Mouse (Mus musculus) R1 (cell line): ENCODE results near the gene Polr2l.
A peak's percentile ranks its signal among the peaks of the same experiment; 100 is the strongest.

Experiments used
- DNase-seq: peaks from one replicate; pipeline ENCODE4 v3.0.0-alpha.2; 2018; ENCODE audit warnings: low read depth, low spot score

Gene Polr2l

DNA sequence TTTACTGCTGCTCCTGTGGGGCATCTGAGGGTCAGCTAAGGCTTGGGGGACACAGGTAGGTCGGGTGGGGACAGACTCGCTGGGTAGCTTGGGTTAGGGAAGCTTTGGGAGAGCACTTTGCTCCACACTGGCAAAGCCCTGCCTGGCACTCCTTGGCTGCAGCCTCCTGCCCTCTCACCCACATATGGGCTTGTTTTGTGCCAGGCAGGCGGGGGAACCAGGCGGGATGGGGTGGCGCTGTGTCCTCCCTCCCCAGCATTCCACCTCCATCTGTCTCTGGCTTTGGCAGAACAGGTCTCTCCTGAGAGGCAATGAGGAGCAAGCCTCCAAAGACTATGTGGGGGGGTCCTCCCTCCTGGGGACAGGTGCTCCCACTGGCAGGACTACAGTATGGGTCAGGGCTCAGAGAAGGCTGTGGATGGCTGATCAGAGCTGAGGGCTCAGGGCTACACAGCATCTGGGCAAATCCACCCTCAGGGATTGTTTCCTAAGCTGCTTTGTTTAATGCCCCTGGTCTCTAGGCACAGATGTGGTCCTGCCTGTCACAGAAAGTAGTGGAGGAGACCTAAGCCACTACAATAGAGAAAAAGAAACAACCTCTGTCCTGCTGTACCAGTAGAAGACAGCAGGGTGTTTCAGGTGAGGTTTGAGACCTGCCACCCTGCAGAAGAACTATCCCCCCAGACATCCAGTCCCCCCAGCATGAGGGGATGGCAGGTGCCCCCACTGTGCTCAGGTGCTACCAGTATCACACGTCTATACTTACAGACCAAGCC, 42.0 kb downstream of the Polr2l start:
- no peak for DNase-seq

DNA sequence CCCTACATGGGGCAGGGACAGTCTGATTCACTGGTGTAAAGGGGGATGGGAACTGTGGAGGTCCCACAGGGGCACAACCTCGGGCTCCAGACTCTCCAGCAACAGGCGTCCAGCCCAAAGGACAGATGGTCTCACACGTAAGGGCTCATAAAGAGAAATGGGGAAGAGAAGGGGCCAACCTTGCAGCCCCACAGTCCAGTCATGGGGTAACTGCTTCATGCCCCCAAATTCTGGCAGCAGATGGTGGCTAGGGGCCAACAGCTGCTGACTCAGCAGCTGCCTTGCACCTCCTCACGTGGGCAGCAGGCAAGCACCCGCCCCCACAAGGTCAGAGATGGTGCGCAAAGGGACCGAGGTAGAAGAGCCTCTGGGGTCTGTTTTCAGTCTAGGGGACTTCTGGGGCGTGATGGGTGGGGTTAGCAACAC, 42.7 kb downstream of the Polr2l start:
- no peak for DNase-seq

DNA sequence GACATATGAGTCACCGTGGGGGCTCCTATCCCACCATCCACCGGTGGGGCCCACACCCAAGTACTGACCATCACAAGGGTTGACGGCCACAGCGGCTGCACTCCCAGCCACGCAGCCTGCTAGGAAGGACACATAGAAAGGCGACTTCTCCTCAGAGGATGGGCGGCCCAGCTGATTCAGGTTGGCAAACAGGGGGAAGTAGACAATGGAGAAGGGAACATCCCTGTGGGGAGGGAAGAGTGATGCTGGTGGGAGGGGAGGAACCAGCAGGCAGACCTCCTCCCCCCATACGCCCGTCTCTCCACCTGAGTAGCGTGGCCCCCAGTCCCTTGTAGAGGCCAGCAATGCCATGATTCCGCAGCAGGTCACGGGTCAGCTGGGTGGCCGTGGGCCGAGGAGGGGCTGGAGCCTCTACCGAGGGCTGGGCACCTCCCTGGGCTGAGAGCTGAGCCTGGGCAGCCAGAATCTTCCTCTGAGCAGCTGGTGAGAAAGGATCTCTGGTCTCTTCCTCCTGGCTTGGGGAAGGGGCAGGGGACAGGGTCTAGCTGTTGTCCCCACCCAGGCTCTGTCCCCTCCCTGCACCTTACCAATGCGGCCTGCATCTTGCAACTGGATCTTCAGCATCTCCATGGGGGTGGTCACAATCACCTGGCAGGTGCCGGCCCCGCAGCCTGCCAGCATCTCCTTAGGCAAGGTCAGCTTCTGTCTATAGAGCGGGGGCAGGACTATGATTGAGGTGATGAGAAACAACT, 43.3 kb downstream of the Polr2l start:
- no peak for DNase-seq

DNA sequence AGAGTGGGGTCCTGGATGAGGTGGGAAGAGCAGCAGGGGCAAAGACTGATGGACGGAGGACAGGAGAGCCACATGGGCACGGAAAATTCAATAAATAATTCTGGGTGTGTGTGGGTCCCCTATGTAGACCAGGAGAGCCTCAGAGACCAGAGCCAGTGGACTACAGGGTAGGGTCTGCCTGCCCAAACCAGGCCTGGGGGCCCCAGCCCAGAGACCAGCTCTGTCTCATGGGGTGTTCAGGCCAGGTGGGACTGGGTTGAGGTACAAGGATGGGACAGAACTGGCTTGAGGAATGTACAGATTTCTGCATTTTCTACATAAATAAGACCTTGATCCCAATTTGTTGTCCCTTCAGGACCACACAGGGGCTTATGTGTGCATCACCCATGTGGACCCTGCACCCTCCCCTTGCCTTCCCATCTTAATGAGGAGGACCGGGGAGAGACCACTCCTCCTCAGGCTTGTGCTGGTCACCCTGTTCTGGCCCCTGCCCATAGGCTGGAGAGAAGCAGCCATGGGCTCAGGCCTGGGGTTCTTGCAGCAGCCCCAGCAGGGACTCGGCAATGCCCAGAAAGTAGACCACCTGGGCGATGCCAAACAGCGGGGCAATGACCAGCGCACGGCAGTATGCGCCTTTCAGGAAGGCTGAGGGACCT, 44.2 kb downstream of the Polr2l start:
- DNase-seq = no peak

DNA sequence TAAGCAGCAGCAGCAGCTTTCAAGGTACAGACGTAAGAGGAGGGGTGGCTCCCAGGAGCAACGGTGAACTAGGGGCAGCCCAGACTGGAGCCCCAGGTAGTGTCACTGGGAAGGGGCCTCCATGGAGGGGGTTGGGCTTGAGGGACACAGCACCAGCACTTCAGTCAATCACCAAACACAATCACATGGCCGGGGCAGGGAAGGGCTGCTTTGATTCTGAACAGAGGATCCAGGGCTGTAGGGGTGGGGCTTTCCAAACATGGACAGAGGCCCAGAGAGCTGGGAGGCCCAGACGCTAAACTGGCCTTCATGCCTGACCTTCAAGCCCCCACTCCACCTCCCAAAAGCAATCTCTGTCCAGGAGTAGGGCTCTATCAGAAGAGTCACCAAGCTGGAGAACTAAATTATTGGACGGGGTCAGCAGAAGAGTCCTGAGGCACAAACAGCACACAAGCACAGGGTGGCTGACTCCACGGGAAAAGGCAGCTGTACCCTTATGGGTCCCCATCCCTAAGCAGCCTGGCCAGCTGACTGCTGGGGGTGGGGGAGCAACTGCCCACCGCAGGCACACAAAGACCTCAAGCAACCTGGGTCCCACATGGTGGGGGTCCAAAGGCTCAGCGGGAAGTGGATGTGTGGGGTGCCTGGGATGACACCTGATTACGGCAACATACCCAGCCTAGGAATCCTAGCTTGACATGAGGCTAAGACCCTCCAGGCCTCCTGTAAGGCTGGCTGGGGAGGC, 44.9 kb downstream of the Polr2l start:
- no peak for DNase-seq

DNA sequence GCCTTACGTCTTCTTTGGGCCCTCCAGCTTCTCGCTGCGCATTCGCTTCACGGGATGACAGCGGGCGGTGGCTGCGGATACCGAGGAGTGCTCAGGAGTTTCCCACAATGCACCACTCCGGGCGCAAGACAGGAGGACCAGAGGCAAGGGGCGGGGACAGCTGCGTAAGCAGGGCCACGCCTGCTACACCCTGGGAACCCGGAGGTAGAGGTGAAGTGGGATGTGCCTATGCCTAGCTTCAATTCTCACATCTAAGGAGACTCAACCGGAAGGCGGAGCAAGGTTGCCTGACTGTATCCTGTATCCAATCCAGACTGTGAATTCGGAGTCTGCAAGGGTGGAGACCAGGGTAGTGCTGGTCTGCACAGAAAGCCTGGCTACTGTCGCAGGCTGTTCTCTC, 45.6 kb downstream of the Polr2l start, which contains the start of gene Cend1:
Gene Cend1, minus strand, starts transcription at position 182 of the 400 bp plus-strand sequence.
- DNase-seq = peak; percentile 96

DNA sequence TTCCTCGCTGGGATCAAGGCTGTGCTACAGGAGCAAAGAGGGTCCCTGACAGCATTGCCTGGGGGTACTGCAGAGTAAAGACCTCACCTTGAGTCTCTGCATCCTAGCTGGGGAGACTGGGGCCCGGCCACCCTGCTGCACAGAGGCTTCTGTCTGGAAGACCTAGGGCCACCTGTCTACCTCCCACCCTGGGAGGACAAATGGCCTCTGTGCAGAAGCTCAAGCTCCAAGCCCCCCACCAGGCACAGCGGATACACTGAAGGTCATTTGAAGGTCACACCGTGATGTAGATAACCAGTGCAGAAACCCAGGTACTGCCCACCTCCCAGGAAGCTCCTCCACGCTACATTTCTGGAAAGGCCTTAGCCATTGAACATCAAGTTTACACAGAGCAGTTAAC, 46.2 kb downstream of the Polr2l start:
- DNase-seq = no peak

DNA sequence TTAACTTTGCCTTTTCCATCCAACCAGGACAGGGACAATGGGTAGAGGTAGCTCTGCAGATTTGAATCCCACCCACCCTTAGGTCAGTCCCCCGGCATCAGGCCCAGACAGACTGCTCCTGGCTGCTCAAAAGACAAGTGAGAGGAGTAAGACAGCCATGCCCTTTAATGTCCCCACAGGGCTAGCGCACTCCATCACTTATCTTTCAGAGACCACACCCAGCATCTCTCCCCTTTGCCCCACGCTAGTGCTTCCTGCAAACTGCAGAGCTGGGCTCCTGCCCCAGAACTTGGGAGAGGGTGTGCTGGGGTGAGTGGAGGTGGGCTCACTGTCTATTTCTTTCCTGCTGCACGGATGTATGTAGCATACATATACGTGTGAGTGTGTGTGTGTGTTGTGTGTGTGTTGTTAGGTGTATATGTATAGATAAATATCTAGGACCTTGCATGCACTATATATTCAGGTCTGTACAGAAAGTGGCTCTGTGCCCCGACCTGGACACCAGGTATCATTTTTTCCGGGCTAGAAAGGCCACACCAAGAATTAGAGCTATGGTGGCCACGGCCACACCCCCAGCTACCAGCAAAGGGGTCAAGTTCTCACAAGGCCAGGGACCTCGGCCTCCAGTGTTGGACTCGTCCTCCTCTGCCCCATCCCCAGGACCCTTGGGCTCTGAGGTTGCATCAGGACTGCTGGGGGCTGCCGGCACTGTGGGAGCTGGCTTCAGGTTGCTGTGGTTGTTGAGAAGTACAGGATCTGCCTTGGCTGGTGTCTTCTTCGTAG, 47.8 kb downstream of the Polr2l start:
- no peak for DNase-seq

DNA sequence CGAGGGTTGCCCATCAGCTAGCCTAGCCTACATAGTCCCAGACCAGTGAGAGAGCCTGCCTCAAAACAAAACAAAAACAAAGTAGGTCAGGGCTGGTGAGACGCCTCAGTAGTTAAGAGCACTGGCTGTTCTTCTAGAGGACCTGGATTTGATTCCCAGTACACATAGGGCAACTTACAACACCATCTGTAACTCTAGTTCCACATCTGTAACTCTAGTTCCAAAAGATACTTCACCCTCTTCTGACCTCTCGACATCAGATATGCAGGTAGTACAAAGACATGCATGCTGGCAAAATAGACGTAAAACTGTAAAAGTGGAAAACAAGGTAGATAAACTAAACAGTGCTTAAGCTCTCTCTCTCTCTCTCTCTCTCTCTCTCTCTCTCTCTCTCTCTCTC, 51.1 kb downstream of the Polr2l start:
- DNase-seq = no peak
